Mouse (Mus musculus) heart, adult 10 weeks (tissue): ENCODE measurements around the gene Clp1. TPM values are rescaled to one million over a fixed set of nuclear protein-coding genes. Genes with fewer than 3 reads are reported as not detected.

Source experiments
- polyA plus RNA-seq: library from polyadenylated mRNA; stranded (reverse); fragments of 350-450 nt; fragmentation: Illumina TruSeq; extraction: RNeasy Lipid Tissue Mini Kit (QIAGEN cat#74804); gene quantifications from one replicate; pipeline ENCODE4 v1.2.3, GENCODE M21; 2014; ENCODE audit warnings: low read depth, low replicate concordance

Gene Clp1
- 4.6 TPM for polyA plus RNA-seq

GRCm38 (mm10) chr2:84727172-84727858, at the start of gene Clp1:
Gene Clp1, minus strand, starts transcription at chr2:84727350.

GRCm38 (mm10) chr2:84775241-84775640, 48.1 kb upstream of the Clp1 start, which contains the start of gene Serping1:
Gene Serping1, minus strand, starts transcription at chr2:84775444.

GRCm38 (mm10) chr2:84743561-84743960, 16.4 kb upstream of the Clp1 start, which contains the start of gene Gm19426:
Gene Gm19426, minus strand, starts transcription at chr2:84743655.

GRCm38 (mm10) chr2:84733579-84734300, 6.6 kb upstream of the Clp1 start, which contains the start of gene Ypel4:
Gene Ypel4, plus strand, starts transcription at chr2:84734058.

GRCm38 (mm10) chr2:84714811-84715561, 12.2 kb downstream of the Clp1 start, which contains the start of gene Zdhhc5:
Gene Zdhhc5, minus strand, starts transcription at chr2:84715180.

GRCm38 (mm10) chr2:84679016-84679415, 48.1 kb downstream of the Clp1 start, which contains the start of gene Tmx2:
Gene Tmx2, minus strand, starts transcription at chr2:84679140.

GRCm38 (mm10) chr2:84677968-84678880, 48.9 kb downstream of the Clp1 start, which contains the start of the genes Gm28635 and Med19:
Gene Gm28635, minus strand, starts transcription at chr2:84678041.
Gene Med19, plus strand, starts transcription at chr2:84678402.

Other genes with a start within 250 kb of the Clp1 start
- gene Ctnnd1, start 76.6 kb downstream of the Clp1 start, polyA plus RNA-seq = 50.6 TPM
- gene Btbd18, start 68.3 kb downstream of the Clp1 start, polyA plus RNA-seq = not detected
- 31.5 TPM for gene Selenoh, start 56.6 kb downstream of the Clp1 start, polyA plus RNA-seq
- not detected for gene Gm28635, start 49.3 kb downstream of the Clp1 start, polyA plus RNA-seq
- gene Med19, start 48.9 kb downstream of the Clp1 start, polyA plus RNA-seq = 15.4 TPM
- gene Tmx2, start 48.2 kb downstream of the Clp1 start, polyA plus RNA-seq = 102 TPM
- 53.7 TPM for gene Zdhhc5, start 12.2 kb downstream of the Clp1 start, polyA plus RNA-seq
- gene Ypel4, start 6.7 kb upstream of the Clp1 start, polyA plus RNA-seq = 2.2 TPM
- gene Gm19426, start 16.3 kb upstream of the Clp1 start, polyA plus RNA-seq = 2.0 TPM
- gene Serping1, start 48.1 kb upstream of the Clp1 start, polyA plus RNA-seq = 157 TPM
- gene Ube2l6, start 71.5 kb upstream of the Clp1 start, polyA plus RNA-seq = 20.4 TPM
- not detected for gene Smtnl1, start 95.3 kb upstream of the Clp1 start, polyA plus RNA-seq
- gene Timm10, start 99.6 kb upstream of the Clp1 start, polyA plus RNA-seq = 113 TPM
- 2.1 TPM for gene Slc43a1, start 111.5 kb upstream of the Clp1 start, polyA plus RNA-seq
- 1.5 TPM for gene Rtn4rl2, start 159.4 kb upstream of the Clp1 start, polyA plus RNA-seq
- 77.8 TPM for gene Slc43a3, start 209.2 kb upstream of the Clp1 start, polyA plus RNA-seq